Comparison of ENCODE assay signal across 8 mouse cellular contexts in the genomic region with DNA sequence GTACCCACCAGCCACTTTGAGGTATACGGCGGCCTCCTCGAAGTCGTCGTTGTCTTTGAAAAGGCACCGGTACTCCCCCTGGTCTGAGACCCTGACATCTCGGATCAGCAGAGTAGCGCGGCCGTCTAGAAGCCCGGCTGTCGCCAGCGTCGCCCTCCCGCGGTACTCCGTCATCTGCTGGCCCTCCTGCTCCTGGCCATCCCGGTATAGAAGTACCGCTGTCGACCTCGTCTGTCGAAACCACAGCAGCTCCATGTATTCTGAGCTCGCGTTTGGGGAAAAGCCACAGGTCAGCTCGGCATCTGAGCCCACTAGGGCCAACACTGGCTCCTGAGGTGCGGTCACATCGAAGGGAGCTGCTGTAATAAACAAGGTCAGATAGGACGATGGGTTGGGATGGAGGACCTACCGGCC. TPM values are rescaled to one million over a fixed set of nuclear protein-coding genes. Genes with fewer than 3 reads are reported as not detected.
DNase-seq lines count a peak whose midpoint lies in the region; ATAC-seq lines count a peak whose summit lies in the region.

No protein-coding gene starts in this region.

- no peaks in the 10 kb centered on the region for H3K36me3 ChIP-seq in forebrain, embryonic 11.5 days (ENCODE audit: control insufficient read depth, insufficient read depth, low read length)
- H3K36me3 ChIP-seq in hindbrain, embryonic 16.5 days (ENCODE audit: control insufficient read depth, insufficient read depth, low read length) = no peaks in the 10 kb centered on the region
- no peaks in the 10 kb centered on the region for H3K36me3 ChIP-seq in liver, embryonic 15.5 days (replicated peaks)
- H3K36me3 ChIP-seq in neural tube, embryonic 12.5 days = no peaks in the 10 kb centered on the region

- H3K4me3 ChIP-seq in forebrain, embryonic 11.5 days (ENCODE audit: low read depth, low read length) = peak overlapping the region; percentile 54
- peak overlapping the region; percentile 59 for H3K4me3 ChIP-seq in hindbrain, embryonic 16.5 days (ENCODE audit: low read length)
- peak overlapping the region; percentile 73 for H3K4me3 ChIP-seq in liver, embryonic 15.5 days (replicated peaks)
- peak overlapping the region; percentile 58 for H3K4me3 ChIP-seq in neural tube, embryonic 12.5 days

- H3K27ac ChIP-seq in forebrain, embryonic 11.5 days (ENCODE audit: low read depth, low read length) = no peak overlapping the region
- H3K27ac ChIP-seq in hindbrain, embryonic 16.5 days (ENCODE audit: low read depth, low read length) = no peak overlapping the region
- H3K27ac ChIP-seq in liver, embryonic 15.5 days (replicated peaks) = peak overlapping the region; percentile 88
- H3K27ac ChIP-seq in neural tube, embryonic 12.5 days = no peak overlapping the region

- no peaks in the 10 kb centered on the region; the same call in 1 of the 2 replicates for H3K4me1 ChIP-seq in forebrain, embryonic 11.5 days (replicated peaks; ENCODE audit: control insufficient read depth, insufficient read depth, low read length)
- H3K4me1 ChIP-seq in hindbrain, embryonic 16.5 days (ENCODE audit: control insufficient read depth, insufficient read depth, low read depth, low read length) = peaks cover 8% of the 10 kb centered on the region
- peaks cover 63% of the 10 kb centered on the region for H3K4me1 ChIP-seq in liver, embryonic 15.5 days (replicated peaks)
- peaks cover 16% of the 10 kb centered on the region for H3K4me1 ChIP-seq in neural tube, embryonic 12.5 days

- DNase-seq in right cerebral cortex, postnatal 10 days (ENCODE audit: low spot score in 2 of 2) = peak; percentile 35 to 43
- DNase-seq in right cerebral cortex, adult 18-20 months = no peak
- DNase-seq in c-Kit-negative CD71-positive TER-119-positive erythroid progenitor cells, embryonic 14.5 days (ENCODE audit: low read depth, low spot score) = peak; percentile 57
- DNase-seq in forebrain, embryonic 11.5 days (ENCODE audit: low spot score) = peak; percentile 75
- DNase-seq in frontal cortex, adult 2 months (ENCODE audit: extremely low spot score in 1 of 2, low spot score in 1 of 2) = no peak

- H3K9me3 ChIP-seq in forebrain, embryonic 11.5 days (ENCODE audit: control insufficient read depth, low read length) = no peaks in the 10 kb centered on the region
- H3K9me3 ChIP-seq in hindbrain, embryonic 16.5 days (ENCODE audit: control insufficient read depth, low read length) = no peaks in the 10 kb centered on the region
- no peaks in the 10 kb centered on the region for H3K9me3 ChIP-seq in liver, embryonic 15.5 days (replicated peaks)
- no peaks in the 10 kb centered on the region for H3K9me3 ChIP-seq in neural tube, embryonic 12.5 days

- no peaks in the 10 kb centered on the region for H3K27me3 ChIP-seq in forebrain, embryonic 11.5 days (ENCODE audit: control insufficient read depth, insufficient read depth, low read length)
- no peaks in the 10 kb centered on the region for H3K27me3 ChIP-seq in hindbrain, embryonic 16.5 days (replicated peaks; ENCODE audit: control insufficient read depth, insufficient read depth, low read length)
- H3K27me3 ChIP-seq in liver, embryonic 15.5 days = no peaks in the 10 kb centered on the region
- 0 out of 2 replicates have a peak, but pooled peaks cover 6% of the 10 kb centered on the region for H3K27me3 ChIP-seq in neural tube, embryonic 12.5 days (replicated peaks)

- peak overlapping the region; percentile 73 for H3K4me2 ChIP-seq in forebrain, embryonic 11.5 days (ENCODE audit: low read depth, low read length, severe bottlenecking)
- H3K4me2 ChIP-seq in hindbrain, embryonic 16.5 days (ENCODE audit: low read length) = peak overlapping the region; percentile 88
- peak overlapping the region; percentile 90 for H3K4me2 ChIP-seq in liver, embryonic 15.5 days
- H3K4me2 ChIP-seq in neural tube, embryonic 12.5 days (replicated peaks) = peak overlapping the region; percentile 78

- under 1% methylated on average over 29 of the region's 29 CpGs for WGBS in forebrain, embryonic 11.5 days
- WGBS in hindbrain, embryonic 16.5 days = under 1% methylated on average over 29 of the region's 29 CpGs
- WGBS in liver, embryonic 15.5 days (ENCODE audit: insufficient replicate concordance) = under 1% methylated on average over 29 of the region's 29 CpGs
- WGBS in neural tube, embryonic 12.5 days = under 1% methylated on average over 29 of the region's 29 CpGs

- peak overlapping the region; percentile 63 for H3K9ac ChIP-seq in forebrain, embryonic 11.5 days (ENCODE audit: low read length)
- peak overlapping the region; percentile 64 for H3K9ac ChIP-seq in hindbrain, embryonic 16.5 days (ENCODE audit: low read depth, low read length)
- peak overlapping the region; percentile 81 for H3K9ac ChIP-seq in liver, embryonic 15.5 days
- H3K9ac ChIP-seq in neural tube, embryonic 12.5 days = peak overlapping the region; percentile 48

- ATAC-seq in forebrain, embryonic 11.5 days (replicated peaks; ENCODE audit: low FRiP score) = peak; percentile 51
- peak; percentile 53 for ATAC-seq in hindbrain, embryonic 16.5 days
- ATAC-seq in liver, embryonic 15.5 days (ENCODE audit: insufficient read depth) = peak; percentile 46
- ATAC-seq in neural tube, embryonic 12.5 days (ENCODE audit: low FRiP score, low read depth) = peak; percentile 52

RNA-seq across cellular contexts. Expression of gene Btn1a1, which starts 1.5 kb away (rescaled TPM):
- polyA plus RNA-seq in forebrain, embryonic 11.5 days (2014; fragmentation: Nextera tagmentation; extraction: Ambion mirVana) = 0.17 and 0.19 TPM in 2 replicates
- 0.09 and 0.20 TPM in 2 replicates for polyA plus RNA-seq in hindbrain, embryonic 16.5 days (2015; fragmentation: Nextera tagmentation; extraction: Ambion mirVana)
- polyA plus RNA-seq in liver, embryonic 15.5 days (2015; fragmentation: Nextera tagmentation; extraction: Ambion mirVana) = 1.6 and 2.1 TPM in 2 replicates
- not detected in 2 replicates for polyA plus RNA-seq in neural tube, embryonic 12.5 days (2016; fragmentation: Nextera tagmentation; extraction: Ambion mirVana)
- polyA plus RNA-seq in frontal cortex, adult 2 months (2012; rRNA removed) = 0.06 and 0.13 TPM in 2 replicates

RNA-seq across cellular contexts. Expression of gene Btn2a2, which starts 24.4 kb away (rescaled TPM):
- polyA plus RNA-seq in forebrain, embryonic 11.5 days (2014; fragmentation: Nextera tagmentation; extraction: Ambion mirVana) = 0.48 and 0.59 TPM in 2 replicates
- 0.14 TPM in 1 of 2 replicates, not detected in the other for polyA plus RNA-seq in hindbrain, embryonic 16.5 days (2015; fragmentation: Nextera tagmentation; extraction: Ambion mirVana)
- not detected in 2 replicates for polyA plus RNA-seq in liver, embryonic 15.5 days (2015; fragmentation: Nextera tagmentation; extraction: Ambion mirVana)
- 0.23 and 0.31 TPM in 2 replicates for polyA plus RNA-seq in neural tube, embryonic 12.5 days (2016; fragmentation: Nextera tagmentation; extraction: Ambion mirVana)
- polyA plus RNA-seq in frontal cortex, adult 2 months (2012; rRNA removed) = 0.38 and 0.46 TPM in 2 replicates

RNA-seq across cellular contexts. Expression of gene Abt1, which starts 40.6 kb away (rescaled TPM):
- polyA plus RNA-seq in forebrain, embryonic 11.5 days (2014; fragmentation: Nextera tagmentation; extraction: Ambion mirVana) = 13.0 and 13.5 TPM in 2 replicates
- 9.8 and 10.1 TPM in 2 replicates for polyA plus RNA-seq in hindbrain, embryonic 16.5 days (2015; fragmentation: Nextera tagmentation; extraction: Ambion mirVana)
- 5.1 and 5.2 TPM in 2 replicates for polyA plus RNA-seq in liver, embryonic 15.5 days (2015; fragmentation: Nextera tagmentation; extraction: Ambion mirVana)
- polyA plus RNA-seq in neural tube, embryonic 12.5 days (2016; fragmentation: Nextera tagmentation; extraction: Ambion mirVana) = 11.4 TPM in 2 replicates
- 7.6 TPM in 2 replicates for polyA plus RNA-seq in frontal cortex, adult 2 months (2012; rRNA removed)

Comparison
In these comparisons a context has a peak if more than half of its experiments do, and no peak if none do; other contexts are left out.
1. DNase-seq: peak in right cerebral cortex, postnatal 10 days (2 of 2), c-Kit-negative CD71-positive TER-119-positive erythroid progenitor cells, embryonic 14.5 days (single experiment) and forebrain, embryonic 11.5 days (single experiment); none in right cerebral cortex, adult 18-20 months (single experiment) and frontal cortex, adult 2 months (0 of 2).
2. Peak in every context shown above with its lines, with median percentiles within 50 percentile points of each other: ATAC-seq, H3K4me2 ChIP-seq, H3K4me3 ChIP-seq and H3K9ac ChIP-seq.